Mouse (Mus musculus) forebrain, embryonic 14.5 days (tissue): Measurements from ENCODE around the gene Fam25c. TPM values are rescaled to one million over a fixed set of nuclear protein-coding genes. Genes with fewer than 3 reads are reported as not detected.

Experiments
- ATAC-seq: fragments of 200-750 bp; cut with Nextera tagmentation; 2 replicates; pipeline ENCODE4 v1.8.0; 2017; ENCODE audit warnings: mild to moderate bottlenecking, moderate library complexity
- DNase-seq: peaks from one replicate; pipeline ENCODE4 v3.0.0-alpha.2; 2015; ENCODE audit warnings: low spot score
- H3K27ac ChIP-seq: fragments of 300-500 bp; sonication (generic); 2 replicates; pipeline ENCODE4 v1.5.1; 2014; ENCODE audit warnings: low read depth, mild to moderate bottlenecking, control low read depth, low read length, moderate library complexity
- H3K27me3 ChIP-seq: fragments of 300-500 bp; sonication (generic); replicated peaks from 2 replicates; pipeline ENCODE4 v1.6.1; 2014; ENCODE audit warnings: low read length, control low read depth, mixed read lengths; ENCODE audit not compliant: control insufficient read depth, insufficient read depth
- H3K36me3 ChIP-seq: fragments of 300-500 bp; sonication (generic); 2 replicates; pipeline ENCODE4 v1.6.1; 2014; ENCODE audit warnings: low read length, control low read depth; ENCODE audit not compliant: control insufficient read depth, insufficient read depth
- H3K4me1 ChIP-seq: fragments of 300-500 bp; sonication (generic); 2 replicates; pipeline ENCODE4 v1.6.1; 2014; ENCODE audit warnings: antibody characterized with exemption, low read length, control low read depth; ENCODE audit not compliant: control insufficient read depth, insufficient read depth
- H3K4me2 ChIP-seq: fragments of 300-500 bp; sonication (generic); 2 replicates; pipeline ENCODE4 v1.6.1; 2014; ENCODE audit warnings: mild to moderate bottlenecking, control low read depth, low read length
- H3K4me3 ChIP-seq: fragments of 300-500 bp; sonication (generic); 2 replicates; pipeline ENCODE4 v1.5.1; 2014; ENCODE audit warnings: low read depth, low read length, control low read depth
- H3K9ac ChIP-seq: fragments of 300-500 bp; sonication (generic); 2 replicates; pipeline ENCODE4 v1.6.1; 2014; ENCODE audit warnings: mild to moderate bottlenecking, low read length, control low read depth, moderate library complexity
- H3K9me3 ChIP-seq: fragments of 300-500 bp; sonication (generic); replicated peaks from 2 replicates; pipeline ENCODE4 v1.6.1; 2016; ENCODE audit warnings: low read length, control low read depth, mixed read lengths; ENCODE audit not compliant: control insufficient read depth
- WGBS: fragments of 180-500 bp; shearing (Covaris S2); extraction: QIAGEN DNeasy Blood & Tissue Kit; methylation state at CpG from one replicate; pipeline ENCODE4 v1.1.7; 2014; 5-methylcytosine and 5-hydroxymethylcytosine counted together
- polyA plus RNA-seq: library from polyadenylated mRNA; unstranded; fragments of >200 nt; fragmentation: Nextera tagmentation; extraction: Ambion mirVana; gene quantifications from 2 replicates; pipeline ENCODE4 v1.2.1, GENCODE M21; 2014

The Fam25c gene
- polyA plus RNA-seq, 1 experiment from 2014 or later = not detected

GRCm38 (mm10) chr14:34382921-34383704, 27.9 kb upstream of the Fam25c start:
- Histone ChIP-seq H3K9me3 (no peaks in the 10 kb centered on the region), H3K4me1 (no peaks in the 10 kb centered on the region), H3K27me3 (no peaks in the 10 kb centered on the region), H3K9ac (no peak overlapping the region), H3K36me3 (no peaks in the 10 kb centered on the region), H3K4me2 (no peak overlapping the region), H3K4me3 (no peak overlapping the region), H3K27ac (no peak overlapping the region)
- 91% methylated on average over 9 of the region's 9 CpGs for WGBS
- DNase-seq (no peak), ATAC-seq (no peak)

- no peaks in the 10 kb centered on the region for H3K9me3 ChIP-seq
- peak; percentile 42; the same call in 1 of the 2 replicates for ATAC-seq
- no peaks in the 10 kb centered on the region for H3K4me1 ChIP-seq
- no peak overlapping the region for H3K27ac ChIP-seq
- H3K9ac ChIP-seq = no peak overlapping the region
- DNase-seq = peak; percentile 19
- H3K4me2 ChIP-seq = no peak overlapping the region
- no peaks in the 10 kb centered on the region for H3K27me3 ChIP-seq
- no peaks in the 10 kb centered on the region for H3K36me3 ChIP-seq
- no peak overlapping the region for H3K4me3 ChIP-seq
- WGBS = 43% methylated on average over 11 of the region's 11 CpGs
These were observed 23.5 kb upstream of the Fam25c start for GRCm38 (mm10) chr14:34378560-34379331.

GRCm38 (mm10) chr14:34377121-34377520, 21.9 kb upstream of the Fam25c start:
- no peak for ATAC-seq
- Histone ChIP-seq H3K27me3 (no peaks in the 10 kb centered on the region), H3K4me1 (no peaks in the 10 kb centered on the region), H3K4me2 (no peak overlapping the region), H3K9ac (no peak overlapping the region), H3K36me3 (no peaks in the 10 kb centered on the region), H3K4me3 (no peak overlapping the region), H3K27ac (no peak overlapping the region), H3K9me3 (no peaks in the 10 kb centered on the region)
- DNase-seq = no peak
- 88% methylated on average over 4 of the region's 4 CpGs for WGBS

GRCm38 (mm10) chr14:34375941-34376340, 20.7 kb upstream of the Fam25c start:
- Histone ChIP-seq H3K9ac (no peak overlapping the region), H3K4me1 (no peaks in the 10 kb centered on the region), H3K9me3 (no peaks in the 10 kb centered on the region), H3K27me3 (no peaks in the 10 kb centered on the region), H3K4me3 (no peak overlapping the region), H3K36me3 (no peaks in the 10 kb centered on the region), H3K27ac (no peak overlapping the region), H3K4me2 (no peak overlapping the region)
- 87% methylated on average over 5 of the region's 5 CpGs for WGBS
- no peak for DNase-seq
- ATAC-seq = no peak

GRCm38 (mm10) chr14:34375415-34375904, 20.2 kb upstream of the Fam25c start, which contains the start of gene Mmrn2:
Mmrn2 (plus strand) TSS chr14:34375465.
- Histone ChIP-seq H3K9ac (no peak within 1 kb of the TSS), H3K36me3 (no peaks in the 10 kb centered on the region), H3K27ac (no peak within 1 kb of the TSS), H3K27me3 (no peaks in the 10 kb centered on the region), H3K9me3 (no peaks in the 10 kb centered on the region), H3K4me1 (no peaks in the 10 kb centered on the region), H3K4me3 (no peak within 1 kb of the TSS), H3K4me2 (no peak within 1 kb of the TSS)
- WGBS = 85% methylated on average over 13 of the region's 13 CpGs
- no peak for ATAC-seq
- no peak for DNase-seq

GRCm38 (mm10) chr14:34374577-34374976, 19.3 kb upstream of the Fam25c start, which contains the start of gene Sncg:
Sncg (minus strand) TSS chr14:34374789.
- no peak within 1 kb of the TSS for H3K4me3 ChIP-seq
- no peak within 1 kb of the TSS for H3K4me2 ChIP-seq
- H3K27ac ChIP-seq = no peak within 1 kb of the TSS
- H3K27me3 ChIP-seq = no peaks in the 10 kb centered on the region
- no peaks in the 10 kb centered on the region for H3K4me1 ChIP-seq
- ATAC-seq = no peak
- H3K9ac ChIP-seq = no peak within 1 kb of the TSS
- DNase-seq = no peak
- H3K9me3 ChIP-seq = no peaks in the 10 kb centered on the region
- 73% methylated on average over 10 of the region's 10 CpGs for WGBS
- no peaks in the 10 kb centered on the region for H3K36me3 ChIP-seq

- Histone ChIP-seq H3K27ac (no peak overlapping the region), H3K9ac (no peak overlapping the region), H3K4me1 (no peaks in the 10 kb centered on the region), H3K4me2 (no peak overlapping the region), H3K36me3 (no peaks in the 10 kb centered on the region), H3K4me3 (no peak overlapping the region), H3K9me3 (no peaks in the 10 kb centered on the region), H3K27me3 (no peaks in the 10 kb centered on the region)
- 86% methylated on average over 6 of the region's 6 CpGs for WGBS
- DNase-seq (no peak), ATAC-seq (no peak)
These were observed 18.3 kb upstream of the Fam25c start for GRCm38 (mm10) chr14:34373581-34373980.

GRCm38 (mm10) chr14:34372646-34373045, 17.4 kb upstream of the Fam25c start:
- Histone ChIP-seq H3K9ac (no peak overlapping the region), H3K36me3 (no peaks in the 10 kb centered on the region), H3K9me3 (no peaks in the 10 kb centered on the region), H3K4me2 (no peak overlapping the region), H3K4me1 (no peaks in the 10 kb centered on the region), H3K4me3 (no peak overlapping the region), H3K27me3 (no peaks in the 10 kb centered on the region), H3K27ac (no peak overlapping the region)
- ATAC-seq (peak; percentile 57; the same call in 1 of the 2 replicates), DNase-seq (peak; percentile 42)
- 82% methylated on average over 6 of the region's 6 CpGs for WGBS

GRCm38 (mm10) chr14:34371763-34372162, 16.5 kb upstream of the Fam25c start:
- H3K27me3 ChIP-seq = no peaks in the 10 kb centered on the region
- no peak overlapping the region for H3K4me3 ChIP-seq
- ATAC-seq (no peak), DNase-seq (no peak)
- H3K27ac ChIP-seq = no peak overlapping the region
- WGBS = 84% methylated on average over 2 of the region's 2 CpGs
- H3K4me2 ChIP-seq = no peak overlapping the region
- H3K36me3 ChIP-seq = no peaks in the 10 kb centered on the region
- no peaks in the 10 kb centered on the region for H3K4me1 ChIP-seq
- no peaks in the 10 kb centered on the region for H3K9me3 ChIP-seq
- no peak overlapping the region for H3K9ac ChIP-seq
